9 mouse cellular contexts compared by ENCODE assay signal in genomic region chr1:185454575-185454954, GRCm38 (mm10). TPM values are rescaled to one million over a fixed set of nuclear protein-coding genes. Genes with fewer than 3 reads are reported as not detected.
A peak's percentile ranks its signal among the peaks of the same experiment; 100 is the strongest.
DNase-seq lines count a peak whose midpoint lies in the region; ATAC-seq and TF ChIP-seq lines count a peak whose summit lies in the region.
"Had no signal": no experiment of that assay in that cellular context is flagged by ENCODE, and none has a peak within 500 bp of the region (broad histone marks: within the 10 kb centered on the region; RNA-seq: fewer than 3 reads in every experiment).

Gene Slc30a10, plus strand, starts transcription at chr1:185454848.

- 2% methylated on average over 14 of the region's 18 CpGs for WGBS in heart, embryonic 13.5 days
- 2% methylated on average over 18 of the region's 18 CpGs for WGBS in embryonic facial prominence, embryonic 11.5 days
- under 1% methylated on average over 12 of the region's 18 CpGs for WGBS in midbrain, postnatal 0 days

- H3K4me2 ChIP-seq in heart, embryonic 13.5 days, result peak within 1 kb of the TSS; percentile 99
- H3K4me2 ChIP-seq in embryonic facial prominence, embryonic 11.5 days (ENCODE audit: low read depth, low read length), result peak within 1 kb of the TSS; percentile 99
- peak within 1 kb of the TSS; percentile 85 for H3K4me2 ChIP-seq in midbrain, postnatal 0 days (ENCODE audit: low read depth, low read length, poor library complexity, severe bottlenecking)

- peak within 1 kb of the TSS; percentile 66 for H3K4me3 ChIP-seq in heart, embryonic 13.5 days
- peak within 1 kb of the TSS; percentile 56 for H3K4me3 ChIP-seq in embryonic facial prominence, embryonic 11.5 days (ENCODE audit: low read depth, low read length)
- peak within 1 kb of the TSS; percentile 63 for H3K4me3 ChIP-seq in midbrain, postnatal 0 days (ENCODE audit: low read depth, low read length)

- H3K27ac ChIP-seq in heart, embryonic 13.5 days (replicated peaks), result peak within 1 kb of the TSS; percentile 32
- 0 out of 2 replicates have a peak within 1 kb of the TSS, but pooled peaks have one; percentile 4 for H3K27ac ChIP-seq in embryonic facial prominence, embryonic 11.5 days (replicated peaks; ENCODE audit: low read depth, low read length)
- H3K27ac ChIP-seq in midbrain, postnatal 0 days (ENCODE audit: low read depth, low read length), result peak within 1 kb of the TSS; percentile 82

- H3K27me3 ChIP-seq in heart, embryonic 13.5 days (replicated peaks), result peaks cover 54% of the 10 kb centered on the region
- H3K27me3 ChIP-seq in embryonic facial prominence, embryonic 11.5 days (ENCODE audit: control insufficient read depth, insufficient read depth, low read length), result peaks cover 16% of the 10 kb centered on the region
- no peaks in the 10 kb centered on the region for H3K27me3 ChIP-seq in midbrain, postnatal 0 days (ENCODE audit: insufficient read depth, low read length)

- intact Hi-C loops in left cerebral cortex, postnatal 4 days (cut with DNase I), result no loop called here

- peak within 1 kb of the TSS; percentile 77 for H3K9ac ChIP-seq in heart, embryonic 13.5 days
- peak within 1 kb of the TSS; percentile 60 for H3K9ac ChIP-seq in embryonic facial prominence, embryonic 11.5 days (replicated peaks; ENCODE audit: low read length)
- H3K9ac ChIP-seq in midbrain, postnatal 0 days (replicated peaks; ENCODE audit: low read length, poor library complexity, severe bottlenecking), result peak within 1 kb of the TSS; percentile 93

- ATAC-seq in heart, embryonic 13.5 days (ENCODE audit: extremely low read depth, insufficient number of reproducible peaks, low FRiP score, low TSS enrichment), result peak; percentile 72
- peak; percentile 83 for ATAC-seq in embryonic facial prominence, embryonic 11.5 days (replicated peaks; ENCODE audit: insufficient number of reproducible peaks, low FRiP score, low TSS enrichment, low read depth)
- ATAC-seq in midbrain, postnatal 0 days (ENCODE audit: low FRiP score), result peak; percentile 87

- H3K9me3 ChIP-seq in heart, embryonic 13.5 days, result no peaks in the 10 kb centered on the region
- no peaks in the 10 kb centered on the region for H3K9me3 ChIP-seq in embryonic facial prominence, embryonic 11.5 days (replicated peaks; ENCODE audit: control insufficient read depth, low read length)
- no peaks in the 10 kb centered on the region for H3K9me3 ChIP-seq in midbrain, postnatal 0 days (ENCODE audit: low read length)

- H3K4me1 ChIP-seq in heart, embryonic 13.5 days, result peaks cover 16% of the 10 kb centered on the region
- peaks cover 4% of the 10 kb centered on the region for H3K4me1 ChIP-seq in embryonic facial prominence, embryonic 11.5 days (ENCODE audit: control insufficient read depth, insufficient read depth, low read length)
- peaks cover 10% of the 10 kb centered on the region for H3K4me1 ChIP-seq in midbrain, postnatal 0 days (ENCODE audit: insufficient read depth, low read length)

- no peak for TF ChIP-seq CTCF in midbrain, postnatal 0 days (IDR thresholded peaks at IDR 0.05)

- no peaks in the 10 kb centered on the region for H3K36me3 ChIP-seq in heart, embryonic 13.5 days
- H3K36me3 ChIP-seq in embryonic facial prominence, embryonic 11.5 days (replicated peaks; ENCODE audit: control insufficient read depth, insufficient read depth, low read depth, low read length), result no peaks in the 10 kb centered on the region
- H3K36me3 ChIP-seq in midbrain, postnatal 0 days (ENCODE audit: insufficient read depth, low read length), result peaks cover 3% of the 10 kb centered on the region; the same call in 1 of the 2 replicates

- DNase-seq in heart, adult 9 months (ENCODE audit: low spot score in 2 of 2), result no peak
- peak; percentile 17 for DNase-seq in adrenal gland, postnatal 14 days
- peak; percentile 56 for DNase-seq in embryonic facial prominence, embryonic 11.5 days (ENCODE audit: low spot score)
- peak; percentile 12 for DNase-seq in heart, postnatal 4 days
- peak; percentile 88 for DNase-seq in left cerebral cortex, postnatal 4 days
- DNase-seq in midbrain, postnatal 0 days (ENCODE audit: low spot score), result peak; percentile 85
- DNase-seq in B cell, adult 2 months, result no peak

RNA-seq across cellular contexts. Expression of gene Slc30a10, which starts in this region (rescaled TPM):
- 0.24 and 0.46 TPM in 2 replicates for polyA plus RNA-seq in heart, embryonic 13.5 days (2015; fragmentation: Nextera tagmentation; extraction: Ambion mirVana)
- 0.19 and 1.0 TPM in 2 replicates for total RNA-seq in adrenal gland, postnatal 14 days (2021)
- 0.95 and 1.6 TPM in 2 replicates for polyA plus RNA-seq in embryonic facial prominence, embryonic 11.5 days (2014; fragmentation: Nextera tagmentation; extraction: Ambion mirVana)
- total RNA-seq in heart, postnatal 4 days (2021), result not detected
- 10 to 100 TPM; 14.7 to 16.2 TPM for total RNA-seq in left cerebral cortex, postnatal 4 days (2021)
- 19.1 and 21.9 TPM in 2 replicates for total RNA-seq in midbrain, postnatal 0 days (2014; rRNA removed)
- polyA plus RNA-seq in midbrain, postnatal 0 days (2015; fragmentation: Nextera tagmentation; extraction: Ambion mirVana), result 6.6 and 6.8 TPM in 2 replicates
- polyA plus RNA-seq: Patski had no signal

Comparison
In these comparisons a context has a peak if more than half of its experiments do, and no peak if none do; other contexts are left out.
1. Peak in ATAC-seq, H3K4me3 ChIP-seq, H3K27ac ChIP-seq, H3K9ac ChIP-seq and H3K4me2 ChIP-seq in heart, embryonic 13.5 days; RNA of the gene not detected or under 1 TPM.
2. Peak in DNase-seq in heart, postnatal 4 days; RNA of the gene not detected or under 1 TPM.
3. H3K27ac ChIP-seq: peak in every context shown above with its lines; median percentile 82 in midbrain, postnatal 0 days; 32 in heart, embryonic 13.5 days; 4 in embryonic facial prominence, embryonic 11.5 days.
4. DNase-seq: peak in adrenal gland, postnatal 14 days (single experiment), embryonic facial prominence, embryonic 11.5 days (single experiment), left cerebral cortex, postnatal 4 days (single experiment) and midbrain, postnatal 0 days (single experiment); none in heart, adult 9 months (0 of 2) and B cell, adult 2 months (0 of 2).
5. Peak in every context shown above with its lines, with median percentiles within 50 percentile points of each other: ATAC-seq, H3K4me2 ChIP-seq, H3K4me3 ChIP-seq and H3K9ac ChIP-seq.